Mouse (Mus musculus) left cerebral cortex, adult 2 months (tissue): Measurements from ENCODE around the gene Mad1l1. TPM values are rescaled to one million over a fixed set of nuclear protein-coding genes. Genes with fewer than 3 reads are reported as not detected.

ENCODE experiments used
- DNase-seq, 2 experiments: peaks; one replicate each; pipeline ENCODE4 v3.0.0; 2021 to 2022; ENCODE audit warnings: low spot score in 2 of 2, mixed read lengths in 1 of 2; ENCODE audit errors: extremely low spot score in 1 of 2
- H3K27ac ChIP-seq: fragments of 200-600 bp; 2 replicates; pipeline ENCODE4 v1.8.1; 2022
- H3K4me3 ChIP-seq: fragments of 200-600 bp; 2 replicates; pipeline ENCODE4 v1.8.1; 2022
- CTCF ChIP-seq: fragments of 200-600 bp; IDR thresholded peaks from 2 replicates; pipeline ENCODE4 v1.8.1; 2022; ENCODE audit warnings: antibody characterized with exemption, mild to moderate bottlenecking, moderate library complexity
- intact Hi-C: fragments of 180-260 bp; cut with DNase I; formaldehyde crosslinking; loops from one replicate; pipeline ENCODE4 v1.15.1; 2025
- total RNA-seq, 2 experiments: library from RNA; stranded (reverse); gene quantifications; 2 replicates each; pipeline ENCODE4 v1.2.3; 2021

Mad1l1 gene
- total RNA-seq, 2 experiments from 2014 or later = 14.1 to 17.6 TPM

GRCm38 (mm10) chr5:140205991-140206390, 115.4 kb downstream of the Mad1l1 start:
- H3K27ac ChIP-seq = no peak overlapping the region
- H3K4me3 ChIP-seq = no peak overlapping the region
- DNase-seq = no peak
- intact Hi-C loops = no loop called here
- no peak for TF ChIP-seq CTCF

GRCm38 (mm10) chr5:140204465-140204864, 116.9 kb downstream of the Mad1l1 start:
- no peak for DNase-seq
- intact Hi-C loops = no loop called here

GRCm38 (mm10) chr5:140204037-140204436, 117.3 kb downstream of the Mad1l1 start:
- no peak for DNase-seq
- Histone ChIP-seq H3K4me3 (no peak overlapping the region), H3K27ac (no peak overlapping the region)
- TF ChIP-seq CTCF = no peak
- intact Hi-C loops = no loop called here

More at GRCm38 (mm10) chr5:140204465-140204864, 116.9 kb downstream of the Mad1l1 start:
- no peak overlapping the region for H3K27ac ChIP-seq
- no peak for TF ChIP-seq CTCF
- no peak overlapping the region for H3K4me3 ChIP-seq

GRCm38 (mm10) chr5:140202451-140202850, 118.9 kb downstream of the Mad1l1 start:
- intact Hi-C loops = no loop called here

GRCm38 (mm10) chr5:140201566-140201965, 119.8 kb downstream of the Mad1l1 start:
- TF ChIP-seq CTCF = no peak
- intact Hi-C loops = no loop called here
- Histone ChIP-seq H3K27ac (no peak overlapping the region), H3K4me3 (no peak overlapping the region)
- no peak for DNase-seq

More at GRCm38 (mm10) chr5:140202451-140202850, 118.9 kb downstream of the Mad1l1 start:
- TF ChIP-seq CTCF = no peak
- no peak overlapping the region for H3K4me3 ChIP-seq
- no peak overlapping the region for H3K27ac ChIP-seq
- DNase-seq = no peak

- intact Hi-C loops = no loop called here
- DNase-seq = no peak
- H3K4me3 ChIP-seq = no peak overlapping the region
- no peak for TF ChIP-seq CTCF
- H3K27ac ChIP-seq = no peak overlapping the region
Measured at GRCm38 (mm10) chr5:140201109-140201508, 120.2 kb downstream of the Mad1l1 start.

- peak; percentile 67 to 83 for DNase-seq
- intact Hi-C loops = loop anchor here (1.0 to 5.0 kb wide), 2 partner anchors 50 to 95 kb away; no protein-coding TSS in a partner anchor
- H3K27ac ChIP-seq = no peak overlapping the region
- peak; percentile 85 for TF ChIP-seq CTCF
- no peak overlapping the region for H3K4me3 ChIP-seq
Measured at GRCm38 (mm10) chr5:140197705-140198104, 123.6 kb downstream of the Mad1l1 start.

- DNase-seq = no peak
- TF ChIP-seq CTCF = no peak
- H3K27ac ChIP-seq = no peak overlapping the region
- no peak overlapping the region for H3K4me3 ChIP-seq
- intact Hi-C loops = loop anchor here (5.0 kb wide), 1 partner anchor 51 kb away; no protein-coding TSS in a partner anchor
Measured at GRCm38 (mm10) chr5:140196446-140196845, 124.9 kb downstream of the Mad1l1 start.

- Histone ChIP-seq H3K27ac (peak overlapping the region; percentile 24; the same call in 1 of the 2 replicates), H3K4me3 (no peak overlapping the region)
- intact Hi-C loops = no loop called here
- no peak for TF ChIP-seq CTCF
- peak; percentile 74 to 75 for DNase-seq
Measured at GRCm38 (mm10) chr5:140194173-140194572, 127.2 kb downstream of the Mad1l1 start.

- intact Hi-C loops = no loop called here
Measured at GRCm38 (mm10) chr5:140191539-140191938, 129.8 kb downstream of the Mad1l1 start.

GRCm38 (mm10) chr5:140186351-140186750, 135.0 kb downstream of the Mad1l1 start:
- DNase-seq = no peak
- H3K4me3 ChIP-seq = no peak overlapping the region
- H3K27ac ChIP-seq = no peak overlapping the region
- TF ChIP-seq CTCF = no peak
- intact Hi-C loops = no loop called here

More at GRCm38 (mm10) chr5:140191539-140191938, 129.8 kb downstream of the Mad1l1 start:
- Histone ChIP-seq H3K27ac (no peak overlapping the region), H3K4me3 (no peak overlapping the region)
- DNase-seq = no peak
- no peak for TF ChIP-seq CTCF

GRCm38 (mm10) chr5:140185757-140186156, 135.6 kb downstream of the Mad1l1 start:
- no peak overlapping the region for H3K4me3 ChIP-seq
- intact Hi-C loops = no loop called here
- no peak for DNase-seq
- TF ChIP-seq CTCF = no peak
- H3K27ac ChIP-seq = no peak overlapping the region

GRCm38 (mm10) chr5:140183387-140183786, 138.0 kb downstream of the Mad1l1 start:
- intact Hi-C loops = no loop called here
- 0 out of 2 replicates have a peak overlapping the region, but pooled peaks have one; percentile 11 for H3K27ac ChIP-seq
- no peak for DNase-seq
- no peak overlapping the region for H3K4me3 ChIP-seq
- no peak for TF ChIP-seq CTCF
